Mouse (Mus musculus): Measurements from ENCODE around the gene Tob2.

GRCm38 (mm10) chr15:81800391-81800790, 58.2 kb downstream of the Tob2 start:
- TF ChIP-seq GATA1 (IDR thresholded peaks at IDR 0.05; ENCODE audit: borderline replicate concordance, low read length) (no peak), FLI1 (IDR thresholded peaks at IDR 0.05; ENCODE audit: low read length) (no peak)

Measured in megakaryocyte, embryonic 14.5 days (primary cell).